Mouse (Mus musculus): ENCODE measurements around the gene Als2. TPM values are rescaled to one million over a fixed set of nuclear protein-coding genes. Genes with fewer than 3 reads are reported as not detected.

Als2 gene
- polyA plus RNA-seq (2012; ENCODE audit: low replicate concordance), result 1.5 and 1.7 TPM in 2 replicates

DNA sequence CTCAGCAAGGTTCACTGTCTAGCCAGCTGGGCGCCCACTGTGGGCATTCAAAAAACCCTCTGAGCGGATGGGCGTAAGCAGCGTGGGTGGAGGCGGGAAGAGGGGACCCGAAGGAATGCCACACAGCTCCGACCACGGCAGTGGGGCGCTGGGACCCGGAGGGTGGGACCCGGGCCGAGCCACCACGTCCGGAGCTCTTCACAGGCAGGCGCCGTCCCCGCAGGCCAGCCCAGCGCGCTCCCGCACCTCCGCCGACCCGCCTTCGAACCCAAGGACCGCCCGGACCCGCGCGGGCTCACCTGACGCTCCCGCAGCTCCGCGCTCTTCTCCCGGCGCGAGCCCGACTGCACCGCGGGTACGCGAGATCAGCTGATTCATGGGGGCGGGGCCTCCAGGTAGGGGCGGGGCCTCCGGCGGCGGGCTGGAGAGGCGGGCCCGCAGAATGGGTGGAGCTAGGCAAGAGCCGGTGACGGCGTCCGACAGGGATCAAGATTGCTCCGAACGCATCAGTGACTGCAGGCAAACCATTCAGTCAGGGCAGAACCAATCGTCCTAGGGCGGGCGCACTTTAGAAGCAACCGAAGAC is at the start of gene Als2:
Gene Als2, minus strand, starts transcription at position 376 of the 586 bp plus-strand sequence.

DNA sequence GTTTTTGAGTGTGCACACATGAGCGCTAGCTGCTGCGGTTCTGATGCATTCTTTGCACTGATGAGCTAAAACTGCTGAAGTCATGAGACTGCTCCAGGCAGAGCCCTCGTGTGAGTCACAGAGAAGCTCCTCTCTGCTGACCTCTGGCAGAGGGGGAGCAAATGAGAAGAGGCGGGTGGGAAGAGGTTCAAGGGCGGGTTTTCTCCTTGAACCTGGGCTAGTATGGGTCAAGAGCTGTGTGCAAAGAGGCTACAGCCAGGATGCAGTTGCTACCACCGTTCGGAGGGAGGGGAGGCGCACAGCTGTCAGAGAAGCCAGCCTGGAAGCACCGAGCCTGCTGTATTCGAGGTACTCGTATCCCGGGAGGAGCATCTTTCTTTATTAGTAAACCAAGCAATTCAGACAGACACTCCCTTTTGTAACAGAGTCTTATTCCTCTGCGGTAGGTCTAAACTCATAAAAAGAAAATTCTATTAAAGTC is 19.8 kb upstream of the Als2 start, which contains the start of gene Cdk15:
Gene Cdk15, plus strand, starts transcription at position 156 of the 481 bp plus-strand sequence.

DNA sequence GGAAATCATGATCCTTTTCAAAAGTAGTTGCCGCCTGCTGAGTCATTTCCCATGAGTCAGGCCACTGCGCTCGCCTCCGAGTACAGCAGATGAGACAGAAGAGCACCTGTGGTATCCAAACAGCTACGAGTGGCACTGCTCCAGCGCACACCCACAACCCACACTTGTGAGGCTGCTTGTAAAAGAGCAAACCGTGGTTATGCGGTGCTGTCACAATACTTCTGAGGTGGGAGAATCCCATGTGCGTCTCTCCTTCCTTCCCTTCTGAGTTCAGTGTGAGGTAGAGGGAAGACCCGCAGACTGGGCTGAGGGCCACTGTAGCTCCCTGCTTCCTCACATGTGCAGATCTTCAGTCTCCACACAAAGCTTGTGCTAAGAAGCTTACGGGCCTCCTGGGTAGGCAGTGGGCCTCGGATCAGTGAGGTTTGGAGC is 74.0 kb downstream of the Als2 start, which contains the start of gene Mpp4:
Gene Mpp4, minus strand, starts transcription at position 360 of the 432 bp plus-strand sequence.

DNA sequence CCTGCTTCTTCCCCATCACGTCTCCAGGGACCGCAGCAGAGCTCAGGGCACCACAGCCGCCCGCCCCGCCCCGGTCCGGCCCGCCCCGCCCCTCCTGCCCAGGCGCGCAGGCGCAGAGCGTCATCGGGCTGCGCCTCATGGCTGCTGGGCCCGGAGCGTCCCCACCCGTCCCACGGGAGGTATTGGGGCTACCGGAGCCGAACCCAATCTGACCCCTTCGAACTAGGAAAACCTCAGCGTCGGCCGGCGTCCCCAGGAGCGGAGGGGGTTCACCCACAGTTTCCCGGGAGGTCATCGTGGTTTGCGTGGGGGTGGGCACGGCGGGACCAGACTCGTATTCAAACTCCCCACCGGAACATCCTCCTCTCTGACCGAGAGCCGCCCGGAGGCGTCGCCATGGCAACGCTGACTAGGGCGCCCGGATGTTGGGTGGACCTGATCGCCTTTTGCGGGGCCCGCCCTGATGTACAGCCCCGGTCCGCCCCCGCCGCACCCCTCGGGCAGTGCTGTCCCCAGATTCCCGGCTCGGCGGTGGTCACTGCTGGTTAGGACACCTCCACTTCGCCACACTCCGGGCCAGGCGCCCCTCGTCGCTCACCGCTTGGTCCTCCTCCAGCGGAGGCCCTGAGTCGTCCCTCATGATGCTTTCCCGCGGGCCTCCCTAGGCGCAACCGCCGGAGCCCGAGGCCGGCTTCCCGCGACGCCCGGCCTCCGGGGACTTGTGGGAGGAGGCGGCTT is 117.1 kb downstream of the Als2 start, which contains the start of gene Tmem237:
Gene Tmem237, minus strand, starts transcription at position 689 of the 738 bp plus-strand sequence.

Other genes starting within 250 kb of the Als2 start
- gene C2cd6, start 142.3 kb downstream of the Als2 start, polyA plus RNA-seq (2012; ENCODE audit: low replicate concordance), result not detected in 2 replicates
- 0.51 and 1.1 TPM in 2 replicates for gene Tmem237, start 116.8 kb downstream of the Als2 start, polyA plus RNA-seq (2012; ENCODE audit: low replicate concordance)
- 0.08 and 0.16 TPM in 2 replicates for gene Mpp4, start 73.8 kb downstream of the Als2 start, polyA plus RNA-seq (2012; ENCODE audit: low replicate concordance)
- gene Cdk15, start 19.7 kb upstream of the Als2 start, polyA plus RNA-seq (2012; ENCODE audit: low replicate concordance), result not detected in 2 replicates
- gene Fzd7, start 245.2 kb upstream of the Als2 start, polyA plus RNA-seq (2012; ENCODE audit: low replicate concordance), result 3.0 and 4.5 TPM in 2 replicates

Data from hematopoietic multipotent progenitor cell, adult 10-12 weeks (in vitro differentiated cells).